Mouse (Mus musculus) intestine, embryonic 14.5 days (tissue): ENCODE results near the gene Ppp1r9b. TPM values are rescaled to one million over a fixed set of nuclear protein-coding genes. Genes with fewer than 3 reads are reported as not detected.

Experiments used
- ATAC-seq: fragments of 200-750 bp; cut with Nextera tagmentation; replicated peaks from 2 replicates; pipeline ENCODE4 v1.8.0; 2017; ENCODE audit warnings: low read depth, moderate number of reproducible peaks, moderate TSS enrichment, moderate library complexity; ENCODE audit not compliant: low FRiP score, low TSS enrichment
- DNase-seq: peaks from one replicate; pipeline ENCODE4 v3.0.0-alpha.2; 2018; ENCODE audit warnings: low spot score
- H3K27ac ChIP-seq: fragments of 300-500 bp; sonication (generic); 2 replicates; pipeline ENCODE4 v1.5.1; 2014; ENCODE audit warnings: low read depth, mild to moderate bottlenecking, control low read depth
- H3K27me3 ChIP-seq: fragments of 300-500 bp; sonication (generic); replicated peaks from 2 replicates; pipeline ENCODE4 v1.6.1; 2014; ENCODE audit warnings: low read length, control low read depth; ENCODE audit not compliant: control insufficient read depth, insufficient read depth
- H3K36me3 ChIP-seq: fragments of 300-500 bp; sonication (generic); 2 replicates; pipeline ENCODE4 v1.6.1; 2014; ENCODE audit warnings: low read length, control low read depth; ENCODE audit not compliant: control insufficient read depth, insufficient read depth
- H3K4me1 ChIP-seq: fragments of 300-500 bp; sonication (generic); replicated peaks from 2 replicates; pipeline ENCODE4 v1.6.1; 2014; ENCODE audit warnings: low read length, control low read depth, mixed read lengths; ENCODE audit not compliant: control insufficient read depth, insufficient read depth
- H3K4me2 ChIP-seq: fragments of 300-500 bp; sonication (generic); 2 replicates; pipeline ENCODE4 v1.6.1; 2014; ENCODE audit warnings: low read length
- H3K4me3 ChIP-seq: fragments of 300-500 bp; sonication (generic); 2 replicates; pipeline ENCODE4 v1.5.1; 2014; ENCODE audit warnings: low read depth, low read length, control low read depth, mixed read lengths
- H3K9ac ChIP-seq: fragments of 300-500 bp; sonication (generic); 2 replicates; pipeline ENCODE4 v1.6.1; 2014; ENCODE audit warnings: mild to moderate bottlenecking, low read length
- H3K9me3 ChIP-seq: fragments of 300-500 bp; sonication (generic); 2 replicates; pipeline ENCODE4 v1.6.1; 2016; ENCODE audit warnings: low read length, control low read depth; ENCODE audit not compliant: control insufficient read depth
- WGBS: fragments of 180-500 bp; shearing (Covaris S2); extraction: QIAGEN DNeasy Blood & Tissue Kit; methylation state at CpG from one replicate; pipeline ENCODE4 v1.1.7; 2014; 5-methylcytosine and 5-hydroxymethylcytosine counted together
- polyA plus RNA-seq: library from polyadenylated mRNA; unstranded; fragments of >200 nt; fragmentation: Nextera tagmentation; extraction: Ambion mirVana; gene quantifications from 2 replicates; pipeline ENCODE4 v1.2.1, GENCODE M21; 2014

Gene Ppp1r9b
- polyA plus RNA-seq, 1 experiment from 2014 or later: 11.9 TPM

DNA sequence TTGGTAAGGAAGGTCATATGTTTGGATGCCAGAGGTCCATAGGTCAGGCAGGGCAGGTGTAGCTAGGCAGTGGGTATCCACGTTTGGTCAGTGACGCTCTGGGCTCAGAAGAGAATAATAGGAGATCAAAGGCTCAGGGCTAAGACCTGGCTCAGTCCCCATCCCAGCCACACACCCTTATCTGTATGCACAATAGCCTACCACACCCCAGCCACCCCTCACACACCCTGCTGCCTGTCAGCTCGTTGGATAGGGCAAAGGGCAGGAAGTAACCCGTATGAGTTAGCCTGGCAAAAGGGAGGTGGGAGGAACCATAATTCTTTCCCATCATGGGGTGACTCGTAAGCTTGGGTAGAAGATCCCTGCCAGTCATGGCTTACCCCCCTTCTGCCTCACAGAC, 6.8 kb downstream of the Ppp1r9b start:
- no peaks in the 10 kb centered on the region for H3K9me3 ChIP-seq
- DNase-seq: no peak
- H3K4me1 ChIP-seq: peaks cover 48% of the 10 kb centered on the region
- no peak overlapping the region for H3K9ac ChIP-seq
- H3K36me3 ChIP-seq: peaks cover 71% of the 10 kb centered on the region
- no peak overlapping the region for H3K4me2 ChIP-seq
- H3K4me3 ChIP-seq: no peak overlapping the region
- 54% methylated on average over 5 of the region's 5 CpGs for WGBS
- H3K27me3 ChIP-seq: no peaks in the 10 kb centered on the region
- no peak overlapping the region for H3K27ac ChIP-seq
- ATAC-seq: 0 out of 2 replicates have a peak, but pooled peaks have one; percentile 22

DNA sequence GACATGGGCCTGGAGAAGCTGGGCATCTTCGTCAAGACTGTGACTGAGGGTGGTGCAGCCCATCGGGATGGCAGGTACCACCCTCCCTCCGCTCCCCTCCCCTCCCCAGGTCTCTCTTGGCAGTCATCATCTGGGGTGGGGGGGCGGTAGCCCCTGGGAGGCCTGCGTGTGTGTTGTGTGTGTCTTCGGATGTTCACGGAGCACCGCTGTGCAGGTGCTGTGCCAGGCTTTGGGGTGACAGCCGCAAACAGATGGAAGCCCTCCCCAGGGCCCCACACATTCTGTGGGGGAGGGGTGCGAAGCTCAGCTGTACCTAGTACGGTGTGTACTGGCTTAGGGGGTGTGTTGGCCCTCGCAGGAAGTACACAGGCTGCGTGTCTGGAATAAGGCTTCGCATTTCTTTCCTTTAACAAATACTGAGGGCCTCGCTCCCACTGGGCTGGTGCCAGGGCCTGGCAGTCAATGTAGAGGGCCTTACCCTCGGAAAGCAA, 7.3 kb downstream of the Ppp1r9b start:
- H3K4me3 ChIP-seq: no peak overlapping the region
- 74% methylated on average over 16 of the region's 16 CpGs for WGBS
- no peaks in the 10 kb centered on the region for H3K9me3 ChIP-seq
- no peak overlapping the region for H3K27ac ChIP-seq
- ATAC-seq (no peak; the same call in 1 of the 2 replicates), DNase-seq (no peak)
- H3K27me3 ChIP-seq: no peaks in the 10 kb centered on the region
- H3K36me3 ChIP-seq: peaks cover 76% of the 10 kb centered on the region
- no peak overlapping the region for H3K4me2 ChIP-seq
- H3K9ac ChIP-seq: no peak overlapping the region
- peaks cover 44% of the 10 kb centered on the region for H3K4me1 ChIP-seq

DNA sequence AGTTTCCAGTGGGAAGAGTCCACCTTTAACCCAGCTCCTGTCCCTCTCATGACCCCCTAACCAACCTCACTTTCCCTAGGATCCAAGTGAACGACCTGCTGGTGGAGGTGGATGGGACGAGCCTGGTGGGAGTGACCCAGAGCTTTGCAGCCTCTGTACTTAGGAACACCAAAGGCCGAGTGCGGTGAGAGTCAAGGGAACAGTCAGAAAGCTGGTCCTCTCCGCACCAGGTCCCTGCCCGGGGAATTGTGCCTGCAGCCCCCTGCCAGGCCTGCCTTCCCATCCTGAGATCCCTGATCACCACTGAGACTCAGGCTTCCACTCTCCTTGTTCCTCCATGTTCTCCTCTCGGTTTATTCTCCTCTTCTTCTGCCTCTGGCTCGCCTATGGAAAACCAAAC, 9.3 kb downstream of the Ppp1r9b start:
- peak overlapping the region; percentile 47; the same call in 1 of the 2 replicates for H3K27ac ChIP-seq
- H3K27me3 ChIP-seq: no peaks in the 10 kb centered on the region
- ATAC-seq: no peak
- peaks cover 24% of the 10 kb centered on the region for H3K4me1 ChIP-seq
- peaks cover 87% of the 10 kb centered on the region for H3K36me3 ChIP-seq
- no peak overlapping the region for H3K4me3 ChIP-seq
- WGBS: 72% methylated on average over 8 of the region's 8 CpGs
- H3K9ac ChIP-seq: no peak overlapping the region
- no peaks in the 10 kb centered on the region for H3K9me3 ChIP-seq
- no peak for DNase-seq
- H3K4me2 ChIP-seq: no peak overlapping the region

DNA sequence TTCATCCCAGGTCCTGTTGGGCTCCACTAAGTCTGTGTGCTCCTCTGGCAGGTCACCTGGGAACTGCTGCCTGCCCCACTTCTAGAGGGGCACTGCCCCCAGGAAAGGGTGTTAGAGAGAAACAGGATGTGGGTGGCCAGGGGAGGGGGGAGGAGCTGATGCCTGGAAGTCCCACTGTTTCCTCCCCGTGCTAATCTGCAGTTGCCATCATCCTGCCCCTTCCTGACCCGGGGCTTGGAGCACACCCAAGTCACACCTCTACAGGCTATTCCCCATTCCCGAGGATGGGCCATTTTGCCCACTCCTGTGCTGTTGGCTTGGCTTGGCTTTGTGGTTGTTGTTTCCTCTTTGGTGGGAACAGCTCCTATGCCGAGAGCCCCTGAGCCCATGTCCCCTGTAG, 9.7 kb downstream of the Ppp1r9b start:
- H3K9ac ChIP-seq: no peak overlapping the region
- no peak for ATAC-seq

DNA sequence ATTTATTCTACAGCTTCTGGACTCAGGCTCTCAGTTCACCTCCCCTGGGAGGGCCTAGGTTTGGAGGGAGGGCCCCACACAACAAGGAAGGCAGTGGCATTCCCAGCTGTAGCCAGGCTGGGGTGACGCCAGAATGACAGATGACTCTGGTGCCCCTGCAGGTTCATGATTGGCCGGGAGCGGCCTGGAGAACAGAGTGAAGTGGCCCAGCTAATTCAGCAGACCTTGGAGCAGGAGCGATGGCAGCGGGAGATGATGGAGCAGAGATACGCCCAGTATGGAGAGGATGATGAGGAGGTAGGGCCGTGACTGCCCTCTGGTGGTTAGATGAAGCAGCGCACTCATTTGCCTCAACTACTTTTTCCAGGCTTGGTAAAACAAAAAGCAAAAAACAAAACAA, 10.2 kb downstream of the Ppp1r9b start:
- ATAC-seq: peak; percentile 42; the same call in 1 of the 2 replicates
- DNase-seq: peak; percentile 79
- Histone ChIP-seq H3K27ac (0 out of 2 replicates have a peak overlapping the region, but pooled peaks have one; percentile 47), H3K4me1 (peaks cover 18% of the 10 kb centered on the region), H3K4me3 (no peak overlapping the region), H3K4me2 (no peak overlapping the region), H3K9ac (no peak overlapping the region), H3K27me3 (no peaks in the 10 kb centered on the region), H3K9me3 (no peaks in the 10 kb centered on the region), H3K36me3 (peaks cover 90% of the 10 kb centered on the region)
- WGBS: 3% methylated on average over 8 of the region's 8 CpGs

More for the DNA sequence above, 9.7 kb downstream of the Ppp1r9b start:
- H3K27ac ChIP-seq: peak overlapping the region; percentile 47; the same call in 1 of the 2 replicates
- H3K4me2 ChIP-seq: no peak overlapping the region
- H3K4me3 ChIP-seq: no peak overlapping the region
- H3K9me3 ChIP-seq: no peaks in the 10 kb centered on the region
- no peaks in the 10 kb centered on the region for H3K27me3 ChIP-seq
- peaks cover 20% of the 10 kb centered on the region for H3K4me1 ChIP-seq
- H3K36me3 ChIP-seq: peaks cover 91% of the 10 kb centered on the region
- DNase-seq: no peak
- 31% methylated on average over 4 of the region's 4 CpGs for whole genome bisulfite sequencing

DNA sequence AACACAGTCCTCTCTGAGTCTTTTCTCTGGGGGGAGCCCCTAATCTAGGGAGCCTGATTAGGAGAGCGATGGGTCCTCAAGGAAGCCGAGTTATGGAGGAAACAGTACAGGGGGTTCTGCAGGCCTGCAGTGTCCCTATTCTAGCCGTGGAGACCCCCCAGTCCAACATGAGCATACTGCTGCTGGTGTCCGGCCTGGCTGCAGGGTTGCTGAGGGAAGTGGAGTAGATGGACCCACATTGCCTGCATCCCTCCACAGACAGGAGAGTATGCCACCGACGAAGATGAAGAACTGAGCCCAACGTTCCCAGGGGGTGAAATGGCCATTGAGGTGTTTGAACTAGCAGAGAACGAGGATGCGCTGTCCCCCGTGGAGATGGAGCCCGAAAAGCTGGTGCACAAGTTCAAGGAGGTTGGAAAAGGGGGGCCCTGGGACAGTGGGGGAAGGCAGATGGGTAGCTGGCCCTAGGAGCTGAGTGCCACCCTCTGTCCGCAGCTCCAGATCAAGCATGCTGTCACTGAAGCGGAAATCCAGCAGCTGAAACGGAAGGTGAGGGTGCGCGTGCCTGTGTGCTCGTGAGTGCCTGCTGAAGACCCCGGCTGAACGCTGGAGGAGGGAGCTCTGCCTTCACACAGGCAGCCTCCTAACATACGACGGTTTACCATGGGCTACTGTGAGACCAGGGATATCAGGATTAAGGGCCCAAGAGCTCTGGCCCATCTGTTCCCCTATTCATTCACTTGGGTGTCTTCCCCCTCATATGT, 10.9 kb downstream of the Ppp1r9b start:
- H3K36me3 ChIP-seq: peaks cover 85% of the 10 kb centered on the region
- H3K4me3 ChIP-seq: no peak overlapping the region
- no peak overlapping the region for H3K4me2 ChIP-seq
- no peak overlapping the region for H3K9ac ChIP-seq
- 86% methylated on average over 21 of the region's 21 CpGs for WGBS
- ATAC-seq (no peak), DNase-seq (no peak)
- no peaks in the 10 kb centered on the region for H3K9me3 ChIP-seq
- peaks cover 22% of the 10 kb centered on the region for H3K4me1 ChIP-seq
- H3K27ac ChIP-seq: no peak overlapping the region
- H3K27me3 ChIP-seq: no peaks in the 10 kb centered on the region

DNA sequence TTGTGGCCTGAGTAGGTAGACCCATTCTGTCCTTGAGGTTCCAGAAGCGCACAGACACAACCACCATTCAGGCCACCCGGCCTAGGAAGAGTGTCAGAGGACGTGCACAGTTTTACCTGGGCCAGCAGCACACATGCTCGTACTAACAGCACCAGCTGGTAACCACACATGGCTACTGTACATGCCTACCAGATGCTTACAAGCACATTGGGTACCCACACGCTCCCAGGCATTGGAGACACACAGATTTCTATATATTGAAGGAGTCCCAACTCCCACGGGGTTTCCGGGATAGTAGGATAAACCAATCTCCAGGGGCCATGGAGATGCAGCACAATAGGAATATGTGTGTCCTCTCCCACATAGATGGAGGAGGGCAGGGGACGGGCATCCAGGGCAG, 11.9 kb downstream of the Ppp1r9b start:
- H3K4me1 ChIP-seq: peaks cover 30% of the 10 kb centered on the region
- no peak overlapping the region for H3K27ac ChIP-seq
- peaks cover 76% of the 10 kb centered on the region for H3K36me3 ChIP-seq
- H3K27me3 ChIP-seq: no peaks in the 10 kb centered on the region
- no peak overlapping the region for H3K4me3 ChIP-seq
- 95% methylated on average over 8 of the region's 8 CpGs for WGBS
- H3K4me2 ChIP-seq: no peak overlapping the region
- H3K9ac ChIP-seq: no peak overlapping the region
- DNase-seq (no peak), ATAC-seq (no peak)
- no peaks in the 10 kb centered on the region for H3K9me3 ChIP-seq

DNA sequence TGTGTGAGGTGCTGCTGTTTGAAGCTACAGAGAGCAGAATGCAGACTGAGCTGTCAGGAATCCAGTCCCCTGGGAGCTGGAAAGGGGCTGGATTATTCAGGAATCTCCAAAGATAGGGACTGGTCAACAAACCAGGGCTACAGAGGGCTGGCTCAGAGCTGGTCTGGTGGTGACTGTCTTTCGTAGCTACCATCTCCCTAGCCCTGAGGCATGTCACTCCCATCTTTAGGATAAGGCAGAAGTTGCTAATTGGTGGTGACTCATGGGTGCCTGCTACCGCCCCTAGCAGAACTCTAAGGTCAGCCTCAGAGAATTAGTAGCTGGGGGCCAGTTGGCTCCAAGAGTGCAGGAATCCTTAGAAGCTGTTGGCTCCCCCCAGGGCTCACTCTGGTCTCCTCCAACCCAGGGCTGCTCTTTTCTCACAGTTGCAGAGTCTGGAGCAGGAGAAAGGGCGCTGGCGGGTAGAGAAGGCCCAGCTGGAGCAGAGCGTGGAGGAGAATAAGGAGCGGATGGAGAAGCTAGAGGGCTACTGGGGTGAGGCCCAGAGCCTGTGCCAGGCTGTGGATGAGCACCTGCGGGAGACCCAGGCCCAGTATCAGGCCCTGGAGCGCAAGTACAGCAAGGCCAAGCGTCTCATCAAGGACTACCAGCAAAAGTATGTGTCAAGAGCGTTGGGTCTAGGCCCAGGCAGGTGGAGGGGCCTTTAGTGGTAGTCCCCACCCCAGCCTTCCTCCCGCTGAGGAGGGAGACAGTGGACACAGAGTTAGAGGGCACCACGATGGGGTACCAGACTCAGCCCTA, 13.5 kb downstream of the Ppp1r9b start:
- Histone ChIP-seq H3K4me1 (peaks cover 36% of the 10 kb centered on the region), H3K27ac (no peak overlapping the region), H3K4me2 (no peak overlapping the region), H3K36me3 (peaks cover 59% of the 10 kb centered on the region), H3K4me3 (no peak overlapping the region), H3K9me3 (no peaks in the 10 kb centered on the region), H3K9ac (0 out of 2 replicates have a peak overlapping the region, but pooled peaks have one; percentile 10), H3K27me3 (no peaks in the 10 kb centered on the region)
- DNase-seq: no peak
- no peak for ATAC-seq
- 79% methylated on average over 12 of the region's 12 CpGs for WGBS
